Mouse (Mus musculus) left cerebral cortex, postnatal 36 days (tissue): Measurements from ENCODE around the gene Pecr. TPM values are rescaled to one million over a fixed set of nuclear protein-coding genes. Genes with fewer than 3 reads are reported as not detected.
A peak's percentile ranks its signal among the peaks of the same experiment; 100 is the strongest.

Experiments
- DNase-seq, 2 experiments: peaks; one replicate each; pipeline ENCODE4 v3.0.0; 2021 to 2022; ENCODE audit warnings: low spot score in 2 of 2, mixed read lengths in 1 of 2
- intact Hi-C: fragments of 180-260 bp; cut with DNase I; formaldehyde crosslinking; loops from one replicate; pipeline ENCODE4 v1.15.1; 2025
- total RNA-seq, 2 experiments: library from RNA; stranded (reverse); gene quantifications; 2 replicates each; pipeline ENCODE4 v1.2.3; 2021

The Pecr gene
- total RNA-seq, 2 experiments from 2014 or later, result 3.7 to 5.2 TPM

DNA sequence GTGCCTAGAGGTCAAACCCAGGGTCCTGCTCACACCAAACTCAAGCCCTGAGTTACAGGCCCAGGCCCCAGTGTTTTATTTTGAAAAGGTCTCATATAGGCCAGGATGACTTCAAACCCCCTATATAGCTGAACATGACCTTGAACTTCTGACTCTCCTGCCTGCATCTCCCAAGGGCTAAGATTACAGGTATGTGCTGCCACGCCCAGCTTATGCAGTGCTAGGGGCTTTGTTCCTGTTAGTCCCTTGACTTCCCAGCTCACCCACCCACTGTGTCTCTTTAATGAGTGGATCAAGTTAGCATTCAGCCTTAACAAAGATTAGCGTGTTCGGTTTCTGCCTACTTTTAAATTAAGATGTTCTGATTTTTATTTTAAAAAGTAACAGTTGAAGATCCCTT is 70.2 kb downstream of the Pecr start:
- intact Hi-C loops, result no loop called here
- no peak for DNase-seq

DNA sequence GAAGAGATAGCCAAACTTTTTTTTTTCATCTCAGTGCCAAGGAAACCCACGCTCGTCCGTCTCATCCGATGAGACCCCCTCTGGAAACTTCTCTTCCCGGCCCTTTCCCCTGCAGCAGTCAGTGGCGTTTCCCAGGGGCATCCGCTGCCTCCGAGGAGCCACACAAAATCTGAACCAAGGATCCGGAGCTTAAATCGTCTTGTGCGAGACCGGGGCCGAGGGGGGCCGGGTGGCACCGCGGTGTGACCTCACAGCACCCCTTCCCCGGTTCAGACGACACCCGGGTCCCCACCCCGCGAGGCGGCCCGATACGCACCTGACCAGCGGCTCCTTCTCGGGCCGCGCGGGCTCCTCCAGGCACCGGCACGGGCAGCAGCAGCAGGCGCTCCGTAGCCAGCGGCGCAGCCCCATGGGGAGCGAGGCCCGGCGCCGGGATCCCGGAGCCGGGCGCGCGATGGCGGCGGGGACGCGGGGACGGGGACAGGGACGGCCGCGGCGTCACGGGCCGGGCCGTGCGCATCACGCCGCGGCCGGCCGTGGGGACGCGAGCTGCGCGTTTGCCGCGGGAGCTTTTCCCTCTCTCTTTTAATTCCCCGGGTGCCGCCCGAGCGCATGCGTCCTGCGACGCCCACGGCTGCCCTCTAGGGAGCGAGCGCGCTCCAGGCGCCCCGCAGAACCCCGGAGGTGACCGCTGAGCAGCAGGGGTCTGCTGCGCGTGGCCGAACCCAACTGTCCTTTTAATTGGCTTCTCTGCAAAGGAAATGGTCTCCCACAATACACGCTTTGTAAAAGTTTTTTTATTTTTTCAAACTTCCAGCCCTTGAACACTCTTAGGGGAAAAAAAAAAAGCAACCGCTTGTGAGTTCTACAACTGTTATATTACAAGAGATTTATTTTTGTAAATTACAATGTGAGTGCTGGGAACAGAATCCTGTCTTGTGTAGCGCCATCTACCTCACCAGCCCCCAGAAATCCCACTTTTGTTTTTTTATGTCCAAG is 72.1 kb downstream of the Pecr start, which contains the start of gene Mreg:
Gene Mreg (minus strand): TSS at position 607 of the 999 bp plus-strand sequence.
- intact Hi-C loops, result no loop called here
- DNase-seq, result peak; percentile 60 to 78

- no peak for DNase-seq
- intact Hi-C loops, result no loop called here
Measured at GRCm38 (mm10) chr1:72210803-72211679, 73.1 kb downstream of the Pecr start.

Other genes with a start within 250 kb of the Pecr start
- gene Mreg, start 72.0 kb downstream of the Pecr start, total RNA-seq, result 1 to 10 TPM; 3.9 to 5.4 TPM
- 10 to 100 TPM; 19.2 to 21.8 TPM for gene Tmem169, start 55 bp upstream of the Pecr start, total RNA-seq
- 10 to 100 TPM; 15.6 to 16.1 TPM for gene Xrcc5, start 23.1 kb upstream of the Pecr start, total RNA-seq